Mouse (Mus musculus) CH12.LX (cell line): ENCODE data around the gene AW011738. TPM values are rescaled to one million over a fixed set of nuclear protein-coding genes. Genes with fewer than 3 reads are reported as not detected.

Experiments used
- DNase-seq: peaks from one replicate; pipeline ENCODE4 v3.0.0-alpha.2; 2013; ENCODE audit errors: extremely low read depth
- H3K27ac ChIP-seq: 2 replicates; pipeline ENCODE4 v1.5.1; 2012; ENCODE audit warnings: low read depth, mild to moderate bottlenecking, control low read depth, moderate library complexity; ENCODE audit not compliant: insufficient read depth
- H3K27me3 ChIP-seq: replicated peaks from 2 replicates; pipeline ENCODE3; 2012; ENCODE audit warnings: inconsistent platforms
- H3K36me3 ChIP-seq, 2 experiments: replicated peaks in 1 of 2; 2 replicates each; pipeline versions ENCODE3 to v1.6.1; 2012; ENCODE audit warnings: inconsistent platforms in 1 of 2, low read length in 1 of 2, mild to moderate bottlenecking in 1 of 2, mixed read lengths in 1 of 2, moderate library complexity in 1 of 2; ENCODE audit not compliant: control insufficient read depth in 1 of 2, insufficient read depth in 1 of 2
- H3K4me1 ChIP-seq, 2 experiments: 2 replicates each; pipeline ENCODE4 v1.6.1; 2012; ENCODE audit warnings: inconsistent platforms in 1 of 2, moderate library complexity in 1 of 2; ENCODE audit not compliant: insufficient read depth in 2 of 2, control insufficient read depth in 1 of 2
- H3K4me2 ChIP-seq: 2 replicates; pipeline ENCODE4 v1.6.1; 2012; ENCODE audit warnings: low read depth, mild to moderate bottlenecking, control low read depth; ENCODE audit not compliant: poor library complexity, insufficient read depth, severe bottlenecking
- H3K4me3 ChIP-seq, 3 experiments: fragments of 150-350 bp in 1 of 3; sonication (generic) in 1 of 3; replicated peaks in 1 of 3; 2 replicates each; pipeline versions ENCODE3 to v1.5.1; 2011 to 2012; ENCODE audit warnings: low read depth in 2 of 3, low read length in 2 of 3, mild to moderate bottlenecking in 2 of 3, moderate library complexity in 2 of 3, control low read depth in 1 of 3, improper control_type of control experiment in 1 of 3, inconsistent platforms in 1 of 3, mixed read lengths in 1 of 3; ENCODE audit not compliant: poor library complexity in 1 of 3
- H3K79me2 ChIP-seq: replicated peaks from 2 replicates; pipeline ENCODE4 v1.6.1; 2012; ENCODE audit warnings: mild to moderate bottlenecking, moderate library complexity; ENCODE audit not compliant: control insufficient read depth, poor library complexity, insufficient read depth, severe bottlenecking; ENCODE audit errors: extremely low read depth
- H3K9ac ChIP-seq: 2 replicates; pipeline ENCODE4 v1.6.1; 2012; ENCODE audit warnings: low read depth, mild to moderate bottlenecking, control low read depth, moderate library complexity; ENCODE audit not compliant: insufficient read depth
- H3K9me3 ChIP-seq: replicated peaks from 2 replicates; pipeline ENCODE3; 2012; ENCODE audit warnings: low read length, inconsistent platforms, mixed read lengths
- E2F4 ChIP-seq: IDR thresholded peaks from 2 replicates; pipeline ENCODE4 v1.6.1; 2011; ENCODE audit warnings: low read depth, low read length, improper control_type of control experiment; ENCODE audit not compliant: insufficient replicate concordance
- ELF1 ChIP-seq: IDR thresholded peaks from 2 replicates; pipeline ENCODE4 v1.6.1; 2014; ENCODE audit warnings: low read depth, mild to moderate bottlenecking, inconsistent platforms, low read length, improper control_type of control experiment
- GABPA ChIP-seq: IDR thresholded peaks from 2 replicates; pipeline ENCODE4 v1.6.1; 2012; ENCODE audit warnings: low read depth, low read length, improper control_type of control experiment, inconsistent platforms; ENCODE audit not compliant: insufficient replicate concordance
- IRF4 ChIP-seq: IDR thresholded peaks from 2 replicates; pipeline ENCODE4 v1.6.1; 2014; ENCODE audit warnings: low read depth, mild to moderate bottlenecking, inconsistent platforms, low read length, improper control_type of control experiment
- JUN ChIP-seq: IDR thresholded peaks from 2 replicates; pipeline ENCODE4 v1.6.1; 2011; ENCODE audit warnings: low read depth, mild to moderate bottlenecking, low read length, improper control_type of control experiment, moderate library complexity; ENCODE audit not compliant: insufficient read depth
- JUND ChIP-seq: conservative IDR thresholded peaks from 2 replicates; pipeline ENCODE4 v1.6.1; 2011; ENCODE audit warnings: low read depth, low read length, improper control_type of control experiment
- KAT2A ChIP-seq: IDR thresholded peaks from 2 replicates; pipeline ENCODE4 v1.6.1; 2012; ENCODE audit warnings: low read length, improper control_type of control experiment, inconsistent platforms; ENCODE audit not compliant: insufficient replicate concordance
- MAFK ChIP-seq: IDR thresholded peaks from 2 replicates; pipeline ENCODE4 v1.6.1; 2011; ENCODE audit warnings: low read length, improper control_type of control experiment; ENCODE audit not compliant: insufficient replicate concordance
- MEF2A ChIP-seq: IDR thresholded peaks from 2 replicates; pipeline ENCODE4 v1.6.1; 2014; ENCODE audit warnings: low read depth, mild to moderate bottlenecking, inconsistent platforms, low read length, improper control_type of control experiment, borderline replicate concordance
- NRF1 ChIP-seq: IDR thresholded peaks from 2 replicates; pipeline ENCODE4 v1.6.1; 2014; ENCODE audit warnings: low read depth, mild to moderate bottlenecking, inconsistent platforms, low read length, improper control_type of control experiment, moderate library complexity
- PAX5 ChIP-seq: IDR thresholded peaks from 2 replicates; pipeline ENCODE4 v1.6.1; 2012; ENCODE audit warnings: low read length, inconsistent platforms, mixed read lengths
- POLR2A ChIP-seq: IDR thresholded peaks from 2 replicates; pipeline ENCODE4 v1.6.1; 2011; ENCODE audit warnings: low read depth, mild to moderate bottlenecking, improper control_type of control experiment, low read length
- POLR2AphosphoS2 ChIP-seq: IDR thresholded peaks from 2 replicates; pipeline ENCODE4 v1.6.1; 2011; ENCODE audit warnings: low read depth, low read length, improper control_type of control experiment
- SIN3A ChIP-seq: IDR thresholded peaks from 2 replicates; pipeline ENCODE4 v1.6.1; 2012; ENCODE audit warnings: low read length, improper control_type of control experiment, inconsistent platforms
- TBP ChIP-seq: conservative IDR thresholded peaks from 2 replicates; pipeline ENCODE4 v1.6.1; 2011; ENCODE audit warnings: low read depth, low read length, improper control_type of control experiment
- TCF12 ChIP-seq: IDR thresholded peaks from 2 replicates; pipeline ENCODE4 v1.6.1; 2014; ENCODE audit warnings: low read depth, mild to moderate bottlenecking, inconsistent platforms, low read length, improper control_type of control experiment
- UBTF ChIP-seq: IDR thresholded peaks from 2 replicates; pipeline ENCODE4 v1.6.1; 2012; ENCODE audit warnings: low read depth, mild to moderate bottlenecking, inconsistent platforms, low read length, improper control_type of control experiment, moderate library complexity
- USF2 ChIP-seq: conservative IDR thresholded peaks from 2 replicates; pipeline ENCODE4 v1.6.1; 2011; ENCODE audit warnings: low read depth, low read length, improper control_type of control experiment
- ZC3H11A ChIP-seq: IDR thresholded peaks from 2 replicates; pipeline ENCODE4 v1.6.1; 2012; ENCODE audit warnings: low read depth, mild to moderate bottlenecking, inconsistent platforms, low read length, improper control_type of control experiment
- ZKSCAN1 ChIP-seq: IDR thresholded peaks from 2 replicates; pipeline ENCODE4 v1.6.1; 2012; ENCODE audit warnings: low read depth, inconsistent platforms, low read length, improper control_type of control experiment, borderline replicate concordance
- ZMIZ1 ChIP-seq: IDR thresholded peaks from 2 replicates; pipeline ENCODE4 v1.6.1; 2012; ENCODE audit warnings: low read depth, mild to moderate bottlenecking, inconsistent platforms, low read length, improper control_type of control experiment
- dilution Hi-C: fragments of 300-500 bp; cut with MboI; formaldehyde crosslinking; loops from 2 replicates; pipeline ENCODE4 v1.14.3; 2020; ENCODE audit warnings: low sequenced_read_pairs; ENCODE audit not compliant: extremely low pct_unique_long_range_greater_than_20kb, extremely low pct_ligation_motif_present
- in situ Hi-C: fragments of 300-500 bp; cut with MboI; formaldehyde crosslinking; loops from 3 replicates; pipeline ENCODE4 v1.14.3; 2019; ENCODE audit warnings: low sequenced_read_pairs, low pct_ligation_motif_present, low pct_unique_long_range_greater_than_20kb, mixed read lengths
- polyA plus RNA-seq: library from polyadenylated mRNA; unstranded; fragments of >175 nt; gene quantifications from 2 replicates; pipeline ENCODE4 v1.2.1, GENCODE M21; 2012; ENCODE audit warnings: low read depth; ENCODE audit not compliant: insufficient read length
- total RNA-seq, 2 experiments: library from RNA; depleted of rRNA; stranded (reverse); fragments of 300-350 nt in 1 of 2; fragments of >200 nt in 1 of 2; gene quantifications; 2 replicates each; pipeline ENCODE4 v1.2.3; 2012 to 2014

The AW011738 gene
- total and polyA plus RNA-seq, 3 experiments = 0.15 to 1.6 (median 0.20) TPM

- peak; percentile 88 for TF ChIP-seq TCF12
- TF ChIP-seq GABPA = no peak; the same call in 1 of the 2 replicates
- TF ChIP-seq UBTF = peak; percentile 67; the same call in 1 of the 2 replicates
- peak; percentile 89 for TF ChIP-seq ELF1
- TF ChIP-seq MAFK = no peak
- no peak for TF ChIP-seq MEF2A
- TF ChIP-seq JUN = no peak
- TF ChIP-seq E2F4 = no peak
- TF ChIP-seq POLR2AphosphoS2 = peak; percentile 56; the same call in 1 of the 2 replicates
- TF ChIP-seq NRF1 = peak; percentile 58
- TF ChIP-seq ZKSCAN1 = no peak
- TF ChIP-seq USF2 = no peak
- peak; percentile 66 for TF ChIP-seq ZMIZ1
- peak; percentile 81; the same call in 1 of the 2 replicates for TF ChIP-seq KAT2A
- no peak for TF ChIP-seq JUND
- peak; percentile 84 for TF ChIP-seq POLR2A
- no peak for TF ChIP-seq ZC3H11A
- TF ChIP-seq PAX5 = no peak
Observed at GRCm38 (mm10) chr4:156235808-156236533, 32.9 kb downstream of the AW011738 start, which contains the start of gene Noc2l (continued).

- Histone ChIP-seq H3K36me3 (peaks cover 58 to 70% of the 10 kb centered on the region in 2 experiments), H3K79me2 (peaks cover 33% of the 10 kb centered on the region), H3K9me3 (no peaks in the 10 kb centered on the region), H3K27ac (peak overlapping the region; percentile 79), H3K4me1 (peaks cover 8 to 32% of the 10 kb centered on the region in 2 experiments), H3K27me3 (no peaks in the 10 kb centered on the region), H3K4me2 (peak overlapping the region; percentile 14), H3K4me3 (peak overlapping the region; percentile 37 to 88 (median 85)), H3K9ac (no peak overlapping the region)
- in situ Hi-C loops = no loop called here
- TF ChIP-seq SIN3A (0 out of 2 replicates have a peak, but pooled peaks have one; percentile 50), IRF4 (no peak), TBP (no peak)
- peak; percentile 40 for DNase-seq
- dilution Hi-C loops = no loop called here
Observed at GRCm38 (mm10) chr4:156236651-156237447, 33.7 kb downstream of the AW011738 start.
